Comparison of ENCODE assay signal across 10 mouse cellular contexts in the genomic region with DNA sequence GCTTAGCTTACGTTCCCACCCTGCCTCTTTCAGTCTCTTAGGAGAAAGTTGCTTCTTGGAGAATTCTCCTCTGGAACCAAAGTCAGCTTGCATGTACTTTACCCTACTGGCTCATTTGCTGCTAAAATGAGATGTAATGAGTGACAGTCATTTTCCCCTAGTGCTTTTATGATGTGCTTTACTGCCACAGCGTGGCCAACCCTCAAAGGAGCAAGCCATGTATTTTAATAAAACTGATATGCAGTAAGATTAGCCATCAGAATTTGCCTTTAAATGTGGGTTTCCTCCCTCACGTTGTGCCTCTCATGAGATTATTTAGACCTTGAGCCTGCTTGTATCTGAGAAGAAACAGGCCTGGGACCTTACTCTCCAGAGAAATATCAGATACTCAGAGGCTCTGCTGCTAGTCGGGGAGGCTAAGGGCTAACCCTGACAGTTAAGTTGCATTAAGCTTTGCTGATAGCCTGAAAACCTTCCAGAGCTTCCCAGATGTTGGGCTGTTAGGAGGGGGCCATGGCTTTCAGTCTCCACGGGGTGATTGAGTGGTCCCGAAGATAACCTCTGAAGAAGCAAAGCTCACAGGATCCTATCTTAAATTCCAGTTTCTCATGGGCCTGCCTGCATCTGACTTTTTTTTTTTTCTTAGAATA. TPM values are rescaled to one million over a fixed set of nuclear protein-coding genes. Genes with fewer than 3 reads are reported as not detected.
DNase-seq lines count a peak whose midpoint lies in the region; ATAC-seq lines count a peak whose summit lies in the region.
"Had no signal": no experiment of that assay in that cellular context is flagged by ENCODE, and none has a peak within 500 bp of the region (broad histone marks: within the 10 kb centered on the region; RNA-seq: fewer than 3 reads in every experiment).

No protein-coding gene starts in this region.

- no peaks in the 10 kb centered on the region for H3K27me3 ChIP-seq in kidney, embryonic 14.5 days (ENCODE audit: control insufficient read depth, insufficient read depth, low read length)
- H3K27me3 ChIP-seq in heart, embryonic 12.5 days (replicated peaks), result no peaks in the 10 kb centered on the region
- H3K27me3 ChIP-seq in liver, embryonic 15.5 days, result no peaks in the 10 kb centered on the region
- H3K27me3 ChIP-seq: forebrain, embryonic 12.5 days had no signal

- no peak overlapping the region for H3K27ac ChIP-seq in kidney, embryonic 14.5 days (ENCODE audit: low read depth, low read length)
- peak overlapping the region; percentile 54 for H3K27ac ChIP-seq in heart, embryonic 12.5 days (ENCODE audit: poor library complexity, severe bottlenecking)
- no peak overlapping the region for H3K27ac ChIP-seq in liver, embryonic 15.5 days (replicated peaks)
- H3K27ac ChIP-seq: forebrain, embryonic 12.5 days had no signal

- no peak overlapping the region for H3K4me3 ChIP-seq in kidney, embryonic 14.5 days (ENCODE audit: low read length)
- no peak overlapping the region for H3K4me3 ChIP-seq in heart, embryonic 12.5 days
- no peak overlapping the region for H3K4me3 ChIP-seq in liver, embryonic 15.5 days (replicated peaks)
- H3K4me3 ChIP-seq: forebrain, embryonic 12.5 days had no signal

- ATAC-seq in kidney, embryonic 14.5 days (ENCODE audit: low FRiP score, low TSS enrichment), result no peak
- no peak for ATAC-seq in heart, embryonic 12.5 days (ENCODE audit: insufficient number of reproducible peaks, low FRiP score)
- ATAC-seq in liver, embryonic 15.5 days (ENCODE audit: insufficient read depth), result peak; percentile 69

- H3K4me1 ChIP-seq in kidney, embryonic 14.5 days (ENCODE audit: control insufficient read depth, insufficient read depth, low read length), result peaks cover 7% of the 10 kb centered on the region
- H3K4me1 ChIP-seq in heart, embryonic 12.5 days (replicated peaks), result peaks cover 49% of the 10 kb centered on the region
- H3K4me1 ChIP-seq in liver, embryonic 15.5 days (replicated peaks), result peaks cover 26% of the 10 kb centered on the region
- H3K4me1 ChIP-seq: forebrain, embryonic 12.5 days had no signal

- H3K9ac ChIP-seq in kidney, embryonic 14.5 days (ENCODE audit: low read depth, low read length), result no peak overlapping the region
- H3K9ac ChIP-seq in heart, embryonic 12.5 days, result no peak overlapping the region
- no peak overlapping the region for H3K9ac ChIP-seq in liver, embryonic 15.5 days
- H3K9ac ChIP-seq: forebrain, embryonic 12.5 days had no signal

- H3K4me2 ChIP-seq in kidney, embryonic 14.5 days (replicated peaks; ENCODE audit: low read depth, low read length), result no peak overlapping the region
- H3K4me2 ChIP-seq in heart, embryonic 12.5 days, result no peak overlapping the region; the same call in 1 of the 2 replicates
- no peak overlapping the region for H3K4me2 ChIP-seq in liver, embryonic 15.5 days
- H3K4me2 ChIP-seq: forebrain, embryonic 12.5 days had no signal

- H3K36me3 ChIP-seq in kidney, embryonic 14.5 days (ENCODE audit: control insufficient read depth, insufficient read depth, low read length), result no peaks in the 10 kb centered on the region
- peaks cover 5% of the 10 kb centered on the region; the same call in 1 of the 2 replicates for H3K36me3 ChIP-seq in heart, embryonic 12.5 days
- no peaks in the 10 kb centered on the region for H3K36me3 ChIP-seq in liver, embryonic 15.5 days (replicated peaks)
- H3K36me3 ChIP-seq: forebrain, embryonic 12.5 days had no signal

- no peaks in the 10 kb centered on the region for H3K9me3 ChIP-seq in kidney, embryonic 14.5 days (ENCODE audit: control insufficient read depth, low read length)
- no peaks in the 10 kb centered on the region for H3K9me3 ChIP-seq in heart, embryonic 12.5 days (replicated peaks)
- H3K9me3 ChIP-seq in liver, embryonic 15.5 days (replicated peaks), result no peaks in the 10 kb centered on the region
- H3K9me3 ChIP-seq: forebrain, embryonic 12.5 days had no signal

- 56% methylated on average over 6 of the region's 6 CpGs for WGBS in kidney, embryonic 14.5 days
- 10% methylated on average over 6 of the region's 6 CpGs for WGBS in heart, embryonic 12.5 days
- WGBS in liver, embryonic 15.5 days (ENCODE audit: insufficient replicate concordance), result 22% methylated on average over 6 of the region's 6 CpGs

- DNase-seq in kidney, adult 9 months, result peak; percentile 62
- peak; percentile 56 for DNase-seq in brain, adult 2 months (ENCODE audit: low read depth, low spot score)
- DNase-seq in spleen, postnatal 14 days (ENCODE audit: low spot score in 2 of 2), result no peak
- no peak for DNase-seq in spleen, adult 12 weeks (ENCODE audit: low spot score)
- DNase-seq: adrenal gland, postnatal 14 days; thymus, postnatal 25 days had no signal

RNA-seq across cellular contexts. Expression of a gene that starts 7.7 kb away (rescaled TPM):
- polyA plus RNA-seq in kidney, embryonic 14.5 days (2014; fragmentation: Nextera tagmentation; extraction: Ambion mirVana), result 0.37 and 0.45 TPM in 2 replicates
- 0.17 and 0.23 TPM in 2 replicates for polyA plus RNA-seq in heart, embryonic 12.5 days (2016; fragmentation: Nextera tagmentation; extraction: Ambion mirVana)
- polyA plus RNA-seq in liver, embryonic 15.5 days (2015; fragmentation: Nextera tagmentation; extraction: Ambion mirVana), result 0.05 and 0.06 TPM in 2 replicates
- polyA plus RNA-seq: forebrain, embryonic 12.5 days had no signal

Comparison
In these comparisons a context has a peak if more than half of its experiments do, and no peak if none do; other contexts are left out.
1. DNase-seq: peak in kidney, adult 9 months (single experiment) and brain, adult 2 months (single experiment); none in spleen, postnatal 14 days (0 of 2) and spleen, adult 12 weeks (single experiment).